Mouse (Mus musculus) heart, embryonic 13.5 days (tissue): Measurements from ENCODE around the gene Rpap3. TPM values are rescaled to one million over a fixed set of nuclear protein-coding genes. Genes with fewer than 3 reads are reported as not detected.

Experiments
- ATAC-seq: fragments of 200-750 bp; cut with Nextera tagmentation; 2 replicates; pipeline ENCODE4 v1.8.0; 2017; ENCODE audit warnings: moderate TSS enrichment; ENCODE audit not compliant: insufficient number of reproducible peaks, low FRiP score, low TSS enrichment; ENCODE audit errors: extremely low read depth
- H3K27ac ChIP-seq: fragments of 300-500 bp; sonication (generic); replicated peaks from 2 replicates; pipeline ENCODE4 v1.5.1; 2015; ENCODE audit warnings: moderate library complexity, mild to moderate bottlenecking, inconsistent platforms
- H3K27me3 ChIP-seq: fragments of 300-500 bp; sonication (generic); replicated peaks from 2 replicates; pipeline ENCODE4 v1.6.1; 2015; ENCODE audit warnings: mild to moderate bottlenecking, inconsistent platforms
- H3K36me3 ChIP-seq: fragments of 300-500 bp; sonication (generic); 2 replicates; pipeline ENCODE4 v1.6.1; 2015; ENCODE audit warnings: mild to moderate bottlenecking, inconsistent platforms
- H3K4me1 ChIP-seq: fragments of 300-500 bp; sonication (generic); 2 replicates; pipeline ENCODE4 v1.6.1; 2015; ENCODE audit warnings: inconsistent platforms
- H3K4me2 ChIP-seq: fragments of 300-500 bp; sonication (generic); 2 replicates; pipeline ENCODE4 v1.6.1; 2015; ENCODE audit warnings: inconsistent platforms, mild to moderate bottlenecking, moderate library complexity
- H3K4me3 ChIP-seq: fragments of 300-500 bp; sonication (generic); 2 replicates; pipeline ENCODE4 v1.5.1; 2015; ENCODE audit warnings: moderate library complexity, mild to moderate bottlenecking, inconsistent platforms
- H3K9ac ChIP-seq: fragments of 300-500 bp; sonication (generic); 2 replicates; pipeline ENCODE4 v1.6.1; 2015; ENCODE audit warnings: inconsistent platforms, mild to moderate bottlenecking, moderate library complexity
- H3K9me3 ChIP-seq: fragments of 300-500 bp; sonication (generic); 2 replicates; pipeline ENCODE4 v1.6.1; 2016; ENCODE audit warnings: inconsistent platforms
- WGBS: fragments of 180-500 bp; shearing (Covaris S2); methylation state at CpG from one replicate; pipeline ENCODE4 v1.1.7; 2015; ENCODE audit warnings: mixed read lengths; 5-methylcytosine and 5-hydroxymethylcytosine counted together
- polyA plus RNA-seq: library from polyadenylated mRNA; unstranded; fragments of >200 nt; fragmentation: Nextera tagmentation; extraction: Ambion mirVana; gene quantifications from 2 replicates; pipeline ENCODE4 v1.2.1, GENCODE M21; 2015

Gene Rpap3
- 17.9 and 18.5 TPM in 2 replicates for polyA plus RNA-seq

DNA sequence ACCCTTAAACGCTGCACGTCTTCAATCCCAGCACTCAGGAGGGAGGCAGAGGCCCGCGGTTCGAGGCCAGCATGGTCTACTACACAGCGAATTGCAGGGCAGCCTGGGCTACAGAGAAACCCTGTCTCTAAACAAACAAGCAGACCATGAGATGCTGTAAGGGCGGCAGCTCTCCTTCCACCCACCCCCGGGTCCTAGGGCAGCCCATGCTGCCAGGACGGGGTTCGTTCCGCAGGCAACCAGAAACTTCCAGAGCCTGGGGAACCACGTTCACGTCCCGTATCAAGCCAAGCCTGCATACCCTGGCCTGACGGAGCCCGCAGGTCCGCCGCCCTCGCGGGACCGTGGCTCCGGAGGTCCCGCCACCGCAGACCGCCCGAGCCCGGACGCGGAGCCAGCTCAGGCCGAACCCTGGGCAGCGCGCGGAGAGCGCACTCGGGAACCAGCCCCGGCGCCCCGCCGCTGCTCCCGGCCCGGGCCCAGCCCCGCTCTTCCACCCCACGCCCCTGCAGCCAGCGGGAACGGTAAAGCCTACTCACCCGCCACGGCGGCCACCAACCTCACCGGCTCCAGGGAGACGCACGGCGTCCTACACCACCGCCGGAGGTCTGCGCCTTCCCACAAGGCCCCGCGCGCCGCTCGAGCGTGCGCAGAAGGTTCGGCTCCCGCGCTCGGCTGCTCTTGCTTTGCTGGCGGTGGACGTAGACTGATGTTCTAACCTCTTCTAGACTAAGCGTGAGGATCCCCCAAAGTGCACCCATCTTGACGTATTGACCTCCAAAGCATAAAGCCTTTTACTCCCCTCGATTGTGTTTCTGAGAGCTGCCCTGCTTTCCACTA is at the start of gene Rpap3:
TSS of gene Rpap3 (minus strand) at position 615 of the 840 bp plus-strand sequence.
- Histone ChIP-seq H3K4me2 (peak within 1 kb of the TSS; percentile 93), H3K9me3 (no peaks in the 10 kb centered on the region), H3K9ac (peak within 1 kb of the TSS; percentile 95), H3K4me3 (peak within 1 kb of the TSS; percentile 91), H3K27me3 (no peaks in the 10 kb centered on the region), H3K36me3 (peaks cover 29% of the 10 kb centered on the region), H3K4me1 (peaks cover 15% of the 10 kb centered on the region), H3K27ac (peak within 1 kb of the TSS; percentile 30; the same call in 1 of the 2 replicates)
- WGBS: under 1% methylated on average over 70 of the region's 71 CpGs
- ATAC-seq: peak; percentile 73; the same call in 1 of the 2 replicates

DNA sequence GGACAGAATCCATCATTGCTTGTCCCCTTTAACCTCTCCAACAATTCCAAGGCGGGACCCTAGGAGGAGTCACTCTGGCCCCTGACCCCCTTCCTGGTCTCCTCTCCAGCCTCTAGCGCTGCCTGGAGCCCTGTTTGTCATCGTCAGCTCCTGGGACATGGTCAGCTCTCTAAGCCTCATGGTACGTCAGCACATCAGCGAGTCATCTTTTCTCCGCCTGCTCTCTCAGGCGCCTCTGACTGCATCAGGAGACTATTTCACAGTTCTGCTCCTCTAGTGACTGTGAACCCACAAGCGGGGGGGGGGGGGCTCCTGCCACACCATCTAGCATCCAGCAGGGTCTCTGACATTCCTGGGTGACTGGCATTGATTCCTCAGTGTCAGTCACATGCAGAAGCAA is 49.7 kb upstream of the Rpap3 start:
- Histone ChIP-seq H3K9me3 (no peaks in the 10 kb centered on the region), H3K27me3 (no peaks in the 10 kb centered on the region; the same call in 1 of the 2 replicates), H3K9ac (peak overlapping the region; percentile 33; the same call in 1 of the 2 replicates), H3K4me2 (no peak overlapping the region), H3K4me3 (no peak overlapping the region), H3K4me1 (peaks cover 37% of the 10 kb centered on the region), H3K36me3 (peaks cover 67% of the 10 kb centered on the region), H3K27ac (peak overlapping the region; percentile 21; the same call in 1 of the 2 replicates)
- WGBS: 29% methylated on average over 8 of the region's 8 CpGs
- ATAC-seq: no peak

GRCm38 (mm10) chr15:97754476-97754875 is 48.9 kb upstream of the Rpap3 start:
- H3K4me2 ChIP-seq: no peak overlapping the region
- peak overlapping the region; percentile 33 for H3K9ac ChIP-seq
- no peak overlapping the region for H3K4me3 ChIP-seq
- H3K27me3 ChIP-seq: no peaks in the 10 kb centered on the region
- peaks cover 46% of the 10 kb centered on the region for H3K4me1 ChIP-seq
- 23% methylated on average over 6 of the region's 6 CpGs for WGBS
- H3K9me3 ChIP-seq: no peaks in the 10 kb centered on the region
- H3K27ac ChIP-seq: peak overlapping the region; percentile 21; the same call in 1 of the 2 replicates
- peaks cover 59% of the 10 kb centered on the region for H3K36me3 ChIP-seq
- ATAC-seq: no peak

GRCm38 (mm10) chr15:97752491-97752890 is 46.9 kb upstream of the Rpap3 start:
- Histone ChIP-seq H3K9me3 (no peaks in the 10 kb centered on the region), H3K4me1 (peaks cover 66% of the 10 kb centered on the region), H3K9ac (no peak overlapping the region), H3K4me2 (no peak overlapping the region), H3K27ac (no peak overlapping the region), H3K4me3 (no peak overlapping the region), H3K27me3 (no peaks in the 10 kb centered on the region), H3K36me3 (peaks cover 53% of the 10 kb centered on the region)
- ATAC-seq: no peak
- WGBS: 88% methylated on average over 5 of the region's 5 CpGs

DNA sequence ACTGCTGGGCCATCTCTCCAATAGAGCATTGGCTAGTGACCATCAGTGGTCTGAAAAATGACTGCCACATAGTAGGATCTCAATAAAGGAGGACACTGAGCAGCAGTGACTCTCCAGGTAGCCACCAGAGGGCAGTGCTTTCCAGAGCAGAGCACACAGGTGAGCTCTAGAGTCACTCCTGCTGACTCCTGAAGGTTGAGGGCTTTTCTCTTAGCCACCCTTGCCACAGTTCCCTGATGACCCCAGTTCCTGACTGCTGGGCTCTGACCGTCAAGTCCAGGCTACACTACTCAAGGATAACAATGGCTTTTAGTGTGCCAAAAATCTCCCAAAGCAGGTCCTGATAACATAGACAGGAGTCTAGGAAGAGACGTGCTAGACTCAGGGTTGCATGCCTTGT is 46.1 kb upstream of the Rpap3 start:
- Histone ChIP-seq H3K4me2 (no peak overlapping the region), H3K9me3 (no peaks in the 10 kb centered on the region), H3K27ac (no peak overlapping the region; the same call in 1 of the 2 replicates), H3K36me3 (peaks cover 54% of the 10 kb centered on the region), H3K4me1 (peaks cover 73% of the 10 kb centered on the region), H3K4me3 (no peak overlapping the region), H3K9ac (no peak overlapping the region), H3K27me3 (no peaks in the 10 kb centered on the region)
- ATAC-seq: no peak
- WGBS: 39% methylated on average over 2 of the region's 2 CpGs

- Histone ChIP-seq H3K27me3 (no peaks in the 10 kb centered on the region), H3K4me3 (no peak overlapping the region), H3K9ac (peak overlapping the region; percentile 25), H3K4me2 (peak overlapping the region; percentile 12), H3K27ac (peak overlapping the region; percentile 75), H3K4me1 (peaks cover 79% of the 10 kb centered on the region), H3K9me3 (no peaks in the 10 kb centered on the region), H3K36me3 (peaks cover 54% of the 10 kb centered on the region)
- ATAC-seq: peak; percentile 48
- 10% methylated on average over 12 of the region's 12 CpGs for WGBS
These were observed 45.1 kb upstream of the Rpap3 start for GRCm38 (mm10) chr15:97750697-97751096.

GRCm38 (mm10) chr15:97749841-97750240 is 44.2 kb upstream of the Rpap3 start:
- peak overlapping the region; percentile 75 for H3K27ac ChIP-seq
- H3K27me3 ChIP-seq: no peaks in the 10 kb centered on the region
- no peak for ATAC-seq
- H3K36me3 ChIP-seq: peaks cover 62% of the 10 kb centered on the region
- no peaks in the 10 kb centered on the region for H3K9me3 ChIP-seq
- H3K4me3 ChIP-seq: no peak overlapping the region
- H3K4me1 ChIP-seq: peaks cover 79% of the 10 kb centered on the region
- 81% methylated on average over 13 of the region's 13 CpGs for WGBS
- H3K4me2 ChIP-seq: peak overlapping the region; percentile 12
- H3K9ac ChIP-seq: peak overlapping the region; percentile 25

DNA sequence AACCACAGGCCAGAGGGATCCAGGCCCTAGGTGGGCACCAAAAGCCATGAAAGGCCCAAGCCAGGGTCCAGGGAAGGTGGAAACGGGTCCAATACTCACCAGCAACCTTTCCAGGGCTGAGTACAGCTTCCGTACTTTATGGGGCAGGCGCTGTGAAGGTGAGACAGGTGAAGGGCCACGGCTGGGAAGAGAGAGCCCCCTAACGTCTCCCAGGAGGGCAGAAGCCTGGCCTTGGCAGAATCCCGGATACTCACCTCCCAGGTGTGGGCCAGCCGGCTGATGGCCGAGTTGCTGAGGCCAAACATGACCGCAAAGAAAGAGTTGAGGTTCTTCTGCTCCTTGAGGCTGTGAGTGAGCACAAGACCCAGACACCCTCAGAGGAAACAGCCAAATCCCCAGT is 43.8 kb upstream of the Rpap3 start:
- Histone ChIP-seq H3K27ac (no peak overlapping the region; the same call in 1 of the 2 replicates), H3K9ac (0 out of 2 replicates have a peak overlapping the region, but pooled peaks have one; percentile 15), H3K36me3 (peaks cover 63% of the 10 kb centered on the region), H3K4me1 (peaks cover 77% of the 10 kb centered on the region), H3K4me2 (no peak overlapping the region), H3K27me3 (no peaks in the 10 kb centered on the region), H3K9me3 (no peaks in the 10 kb centered on the region), H3K4me3 (no peak overlapping the region)
- 87% methylated on average over 9 of the region's 9 CpGs for WGBS
- ATAC-seq: no peak

DNA sequence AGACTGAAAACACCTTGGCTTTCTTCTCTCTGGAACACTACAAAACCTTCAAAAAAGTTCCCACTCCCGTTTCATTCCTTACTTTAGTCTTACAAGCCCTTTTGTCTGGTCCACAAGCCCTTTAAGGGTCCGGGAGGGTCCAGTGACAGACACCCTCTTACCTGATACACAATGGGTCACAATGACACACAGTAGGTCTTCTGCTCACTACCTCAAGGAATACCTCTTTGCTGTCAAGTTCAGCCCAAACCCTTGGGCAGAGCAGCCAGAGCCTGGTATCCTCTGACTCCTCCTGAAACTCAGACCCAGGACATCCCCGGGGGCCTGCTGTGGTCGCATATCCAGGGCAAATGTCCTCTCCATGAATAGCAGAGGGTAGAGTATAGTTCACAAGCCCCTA is 43.3 kb upstream of the Rpap3 start:
- no peak for ATAC-seq
- no peak overlapping the region for H3K4me2 ChIP-seq
- H3K4me1 ChIP-seq: peaks cover 77% of the 10 kb centered on the region
- H3K27me3 ChIP-seq: no peaks in the 10 kb centered on the region
- WGBS: 88% methylated on average over 4 of the region's 4 CpGs
- H3K27ac ChIP-seq: peak overlapping the region; percentile 74; the same call in 1 of the 2 replicates
- no peaks in the 10 kb centered on the region for H3K9me3 ChIP-seq
- 0 out of 2 replicates have a peak overlapping the region, but pooled peaks have one; percentile 15 for H3K9ac ChIP-seq
- H3K36me3 ChIP-seq: peaks cover 67% of the 10 kb centered on the region
- H3K4me3 ChIP-seq: no peak overlapping the region

GRCm38 (mm10) chr15:97748309-97748708 is 42.7 kb upstream of the Rpap3 start:
- Histone ChIP-seq H3K4me1 (peaks cover 78% of the 10 kb centered on the region), H3K27me3 (no peaks in the 10 kb centered on the region), H3K9me3 (no peaks in the 10 kb centered on the region), H3K9ac (peak overlapping the region; percentile 54; the same call in 1 of the 2 replicates), H3K4me2 (peak overlapping the region; percentile 51), H3K4me3 (0 out of 2 replicates have a peak overlapping the region, but pooled peaks have one; percentile 0), H3K36me3 (peaks cover 61% of the 10 kb centered on the region), H3K27ac (peak overlapping the region; percentile 74)
- 29% methylated on average over 10 of the region's 10 CpGs for WGBS
- peak; percentile 30; the same call in 1 of the 2 replicates for ATAC-seq

- H3K9me3 ChIP-seq: no peaks in the 10 kb centered on the region
- H3K4me3 ChIP-seq: no peak overlapping the region
- no peak overlapping the region for H3K27ac ChIP-seq
- no peak overlapping the region for H3K9ac ChIP-seq
- H3K36me3 ChIP-seq: peaks cover 55% of the 10 kb centered on the region
- 81% methylated on average over 4 of the region's 4 CpGs for WGBS
- H3K4me1 ChIP-seq: peaks cover 83% of the 10 kb centered on the region
- no peak for ATAC-seq
- H3K27me3 ChIP-seq: no peaks in the 10 kb centered on the region
- H3K4me2 ChIP-seq: no peak overlapping the region
These were observed 41.9 kb upstream of the Rpap3 start for GRCm38 (mm10) chr15:97747486-97747885.
